Mouse (Mus musculus): ENCODE measurements around the gene Gmpr2.

- TF ChIP-seq CTCF (IDR thresholded peaks at IDR 0.05; ENCODE audit: insufficient read depth, low read depth, low read length) (no peak), POLR2A (IDR thresholded peaks at IDR 0.05; ENCODE audit: insufficient read depth, low read depth, low read length) (no peak)
Observed at GRCm38 (mm10) chr14:55641291-55641690, 30.4 kb upstream of the Gmpr2 start.
